Mouse (Mus musculus) kidney, embryonic 16.5 days (tissue): Measurements from ENCODE around the gene U2surp. TPM values are rescaled to one million over a fixed set of nuclear protein-coding genes. Genes with fewer than 3 reads are reported as not detected.
A peak's percentile ranks its signal among the peaks of the same experiment; 100 is the strongest.

Experiments
- ATAC-seq: fragments of 200-750 bp; cut with Nextera tagmentation; 2 replicates; pipeline ENCODE4 v1.8.0; 2017; ENCODE audit warnings: moderate TSS enrichment; ENCODE audit not compliant: low FRiP score, low TSS enrichment
- H3K27ac ChIP-seq: fragments of 300-500 bp; sonication (generic); 2 replicates; pipeline ENCODE4 v1.5.1; 2014; ENCODE audit warnings: low read length
- H3K27me3 ChIP-seq: fragments of 300-500 bp; sonication (generic); 2 replicates; pipeline ENCODE4 v1.6.1; 2014; ENCODE audit warnings: low read length, control low read depth, mixed read lengths; ENCODE audit not compliant: insufficient read depth
- H3K36me3 ChIP-seq: fragments of 300-500 bp; sonication (generic); 2 replicates; pipeline ENCODE4 v1.6.1; 2014; ENCODE audit warnings: low read length, control low read depth, mixed read lengths; ENCODE audit not compliant: insufficient read depth
- H3K4me1 ChIP-seq: fragments of 300-500 bp; sonication (generic); 2 replicates; pipeline ENCODE4 v1.6.1; 2014; ENCODE audit warnings: low read length, control low read depth, mixed read lengths; ENCODE audit not compliant: insufficient read depth
- H3K4me2 ChIP-seq: fragments of 300-500 bp; sonication (generic); replicated peaks from 2 replicates; pipeline ENCODE4 v1.6.1; 2014; ENCODE audit warnings: low read depth, low read length
- H3K4me3 ChIP-seq: fragments of 300-500 bp; sonication (generic); 2 replicates; pipeline ENCODE4 v1.5.1; 2014; ENCODE audit warnings: mild to moderate bottlenecking, low read length
- H3K9ac ChIP-seq: fragments of 300-500 bp; sonication (generic); replicated peaks from 2 replicates; pipeline ENCODE4 v1.6.1; 2014; ENCODE audit warnings: low read length
- H3K9me3 ChIP-seq: fragments of 300-500 bp; sonication (generic); 2 replicates; pipeline ENCODE4 v1.6.1; 2016; ENCODE audit warnings: low read length, control low read depth
- WGBS: fragments of 180-500 bp; shearing (Covaris S2); extraction: QIAGEN DNeasy Blood & Tissue Kit; methylation state at CpG from one replicate; pipeline ENCODE4 v1.1.7; 2014; 5-methylcytosine and 5-hydroxymethylcytosine counted together
- polyA plus RNA-seq: library from polyadenylated mRNA; unstranded; fragments of >200 nt; fragmentation: Nextera tagmentation; extraction: Ambion mirVana; gene quantifications from 2 replicates; pipeline ENCODE4 v1.2.1, GENCODE M21; 2015

The U2surp gene
- polyA plus RNA-seq, 1 experiment from 2014 or later, result 100 TPM

GRCm38 (mm10) chr9:95552175-95552705, 40.4 kb upstream of the U2surp start:
- Histone ChIP-seq H3K27ac (no peak overlapping the region), H3K36me3 (no peaks in the 10 kb centered on the region), H3K4me3 (no peak overlapping the region), H3K27me3 (peaks cover 30% of the 10 kb centered on the region), H3K4me2 (no peak overlapping the region), H3K9ac (no peak overlapping the region), H3K9me3 (no peaks in the 10 kb centered on the region), H3K4me1 (0 out of 2 replicates have a peak, but pooled peaks cover 2% of the 10 kb centered on the region)
- WGBS, result 67% methylated on average over 10 of the region's 10 CpGs
- ATAC-seq, result peak; percentile 74

- Histone ChIP-seq H3K4me3 (no peak overlapping the region), H3K4me1 (0 out of 2 replicates have a peak, but pooled peaks cover 2% of the 10 kb centered on the region), H3K9ac (no peak overlapping the region), H3K4me2 (no peak overlapping the region), H3K27ac (no peak overlapping the region), H3K9me3 (no peaks in the 10 kb centered on the region), H3K36me3 (no peaks in the 10 kb centered on the region), H3K27me3 (peaks cover 18% of the 10 kb centered on the region)
- peak; percentile 50 for ATAC-seq
- WGBS, result 54% methylated on average over 9 of the region's 9 CpGs
Measured at GRCm38 (mm10) chr9:95550856-95551774, 39.3 kb upstream of the U2surp start.

DNA sequence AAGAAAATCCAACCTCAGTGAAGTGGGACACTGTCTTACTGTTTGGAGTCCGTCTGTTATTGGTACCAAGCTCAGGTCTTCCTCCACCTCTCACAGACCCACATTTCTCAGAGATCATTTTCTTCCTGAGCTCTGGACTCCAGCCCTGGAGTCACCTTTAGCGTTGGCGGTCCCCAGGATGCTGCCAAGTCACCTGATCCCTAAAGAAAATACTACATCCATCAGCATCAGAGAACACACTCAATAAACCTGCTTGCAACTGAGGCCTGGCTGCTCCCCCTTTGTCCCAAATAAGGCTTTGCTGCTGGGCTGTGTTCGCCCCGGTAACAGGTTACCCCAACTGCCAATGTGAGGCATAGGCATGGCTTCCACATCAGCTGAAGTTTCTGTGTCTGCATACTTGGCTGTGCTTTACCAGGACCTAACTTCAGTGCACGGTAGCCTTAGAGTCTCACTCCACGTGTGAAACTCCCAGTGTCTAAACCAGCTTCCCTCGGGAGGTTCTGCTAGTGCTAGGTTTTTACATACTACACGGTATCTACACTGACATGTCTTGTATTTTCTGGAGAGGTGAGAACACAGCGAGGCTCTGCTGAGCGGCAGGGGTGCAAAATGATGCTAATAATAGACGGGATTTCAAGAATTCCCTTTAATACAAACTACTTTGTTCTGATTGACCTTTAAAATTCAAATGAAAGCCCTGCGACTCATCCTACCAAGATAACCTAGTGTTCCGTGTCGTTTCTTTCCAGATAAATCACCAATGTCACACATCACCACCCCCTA, 38.0 kb upstream of the U2surp start:
- WGBS, result 37% methylated on average over 15 of the region's 15 CpGs
- Histone ChIP-seq H3K4me2 (no peak overlapping the region), H3K9me3 (no peaks in the 10 kb centered on the region), H3K4me3 (no peak overlapping the region), H3K27ac (no peak overlapping the region), H3K9ac (no peak overlapping the region), H3K4me1 (0 out of 2 replicates have a peak, but pooled peaks cover 2% of the 10 kb centered on the region), H3K27me3 (0 out of 2 replicates have a peak, but pooled peaks cover 6% of the 10 kb centered on the region), H3K36me3 (no peaks in the 10 kb centered on the region)
- no peak; the same call in 1 of the 2 replicates for ATAC-seq

DNA sequence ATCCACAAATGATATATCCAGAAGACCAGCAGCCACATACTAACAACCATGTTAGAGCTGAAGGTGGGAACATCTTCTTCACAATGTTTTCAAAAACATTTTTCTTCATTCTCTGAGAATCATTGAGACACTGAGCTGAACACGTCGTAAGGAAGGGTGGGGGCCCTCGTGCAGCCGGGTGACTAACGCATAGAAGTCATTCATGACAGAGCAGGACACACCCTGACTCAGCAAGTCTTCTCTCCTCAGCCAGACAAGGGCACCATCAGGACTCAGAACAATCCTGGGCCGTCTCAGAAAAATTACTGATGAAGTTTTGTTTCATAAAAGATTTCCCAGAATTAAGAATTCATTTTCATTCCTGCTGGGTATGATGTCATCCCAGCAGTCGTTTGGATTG, 34.9 kb upstream of the U2surp start:
- WGBS, result 43% methylated on average over 7 of the region's 7 CpGs
- no peak overlapping the region for H3K4me3 ChIP-seq
- H3K36me3 ChIP-seq, result no peaks in the 10 kb centered on the region
- no peak overlapping the region for H3K4me2 ChIP-seq
- ATAC-seq, result no peak
- 0 out of 2 replicates have a peak, but pooled peaks cover 2% of the 10 kb centered on the region for H3K4me1 ChIP-seq
- 0 out of 2 replicates have a peak, but pooled peaks cover 4% of the 10 kb centered on the region for H3K27me3 ChIP-seq
- H3K9me3 ChIP-seq, result no peaks in the 10 kb centered on the region
- no peak overlapping the region for H3K9ac ChIP-seq
- no peak overlapping the region for H3K27ac ChIP-seq

DNA sequence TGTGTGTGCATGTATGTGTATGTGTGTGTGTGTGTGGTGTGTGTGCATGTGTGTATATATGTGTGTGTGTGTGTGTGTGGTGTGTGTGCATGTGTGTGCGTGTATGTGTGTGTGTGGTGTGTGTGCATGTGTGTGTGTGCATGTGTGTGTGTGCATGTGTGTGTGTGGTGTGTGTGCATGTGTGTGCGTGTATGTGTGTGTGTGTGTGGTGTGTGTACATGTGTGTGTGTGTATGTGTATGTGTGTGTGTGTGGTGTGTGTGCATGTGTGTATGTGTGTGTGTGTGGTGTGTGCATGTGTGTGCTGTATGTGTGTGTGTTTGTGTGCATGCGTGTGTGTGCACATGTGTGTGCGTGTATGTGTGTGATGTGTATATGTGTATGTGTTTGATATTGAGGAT, 32.8 kb upstream of the U2surp start:
- WGBS, result 95% methylated on average over 4 of the region's 4 CpGs
- Histone ChIP-seq H3K4me1 (no peaks in the 10 kb centered on the region), H3K27me3 (0 out of 2 replicates have a peak, but pooled peaks cover 4% of the 10 kb centered on the region), H3K4me3 (no peak overlapping the region), H3K9me3 (no peaks in the 10 kb centered on the region), H3K9ac (no peak overlapping the region), H3K4me2 (no peak overlapping the region), H3K27ac (no peak overlapping the region), H3K36me3 (no peaks in the 10 kb centered on the region)
- no peak for ATAC-seq

DNA sequence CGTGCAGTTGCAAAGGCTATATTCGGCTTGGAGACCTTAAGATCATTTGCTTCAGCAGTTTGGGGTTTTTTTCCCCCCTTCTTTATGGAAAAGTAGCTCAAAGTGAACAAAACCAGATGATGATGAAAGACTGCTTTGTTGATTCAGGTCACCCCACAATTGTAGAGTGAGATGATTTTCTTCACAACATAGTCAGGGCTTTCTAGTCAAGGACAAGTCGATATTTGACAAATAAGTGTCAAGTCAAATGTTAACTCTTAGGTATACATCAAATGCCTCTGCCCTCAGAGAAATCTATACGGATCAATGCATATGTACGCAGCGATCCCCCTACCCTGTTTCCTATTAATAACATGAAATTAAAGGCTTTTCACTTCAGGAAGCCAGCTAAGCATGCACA, 30.7 kb upstream of the U2surp start:
- Histone ChIP-seq H3K4me3 (no peak overlapping the region), H3K36me3 (no peaks in the 10 kb centered on the region), H3K9ac (no peak overlapping the region), H3K4me2 (no peak overlapping the region), H3K27ac (no peak overlapping the region), H3K27me3 (no peaks in the 10 kb centered on the region), H3K9me3 (no peaks in the 10 kb centered on the region), H3K4me1 (no peaks in the 10 kb centered on the region)
- 68% methylated on average over 6 of the region's 6 CpGs for WGBS
- ATAC-seq, result no peak

GRCm38 (mm10) chr9:95541650-95542432, 30.0 kb upstream of the U2surp start:
- no peak overlapping the region for H3K4me3 ChIP-seq
- H3K4me1 ChIP-seq, result no peaks in the 10 kb centered on the region
- 69% methylated on average over 15 of the region's 15 CpGs for WGBS
- no peak overlapping the region for H3K27ac ChIP-seq
- no peak overlapping the region for H3K4me2 ChIP-seq
- ATAC-seq, result no peak
- no peak overlapping the region for H3K9ac ChIP-seq
- no peaks in the 10 kb centered on the region for H3K36me3 ChIP-seq
- no peaks in the 10 kb centered on the region for H3K9me3 ChIP-seq
- no peaks in the 10 kb centered on the region for H3K27me3 ChIP-seq

GRCm38 (mm10) chr9:95541208-95541607, 29.4 kb upstream of the U2surp start:
- Histone ChIP-seq H3K27me3 (no peaks in the 10 kb centered on the region), H3K9me3 (no peaks in the 10 kb centered on the region), H3K4me1 (no peaks in the 10 kb centered on the region), H3K27ac (no peak overlapping the region), H3K36me3 (no peaks in the 10 kb centered on the region), H3K4me3 (no peak overlapping the region), H3K9ac (no peak overlapping the region), H3K4me2 (no peak overlapping the region)
- no peak for ATAC-seq

GRCm38 (mm10) chr9:95540487-95540886, 28.7 kb upstream of the U2surp start:
- Histone ChIP-seq H3K4me1 (no peaks in the 10 kb centered on the region), H3K27me3 (no peaks in the 10 kb centered on the region), H3K27ac (no peak overlapping the region), H3K9ac (no peak overlapping the region), H3K4me3 (no peak overlapping the region), H3K4me2 (no peak overlapping the region), H3K36me3 (no peaks in the 10 kb centered on the region), H3K9me3 (no peaks in the 10 kb centered on the region)
- WGBS, result 63% methylated on average over 4 of the region's 4 CpGs
- ATAC-seq, result no peak
